Mouse (Mus musculus): Measurements from ENCODE around the gene Cebpa.
A peak's percentile ranks its signal among the peaks of the same experiment; 100 is the strongest.

Cebpa gene

DNA sequence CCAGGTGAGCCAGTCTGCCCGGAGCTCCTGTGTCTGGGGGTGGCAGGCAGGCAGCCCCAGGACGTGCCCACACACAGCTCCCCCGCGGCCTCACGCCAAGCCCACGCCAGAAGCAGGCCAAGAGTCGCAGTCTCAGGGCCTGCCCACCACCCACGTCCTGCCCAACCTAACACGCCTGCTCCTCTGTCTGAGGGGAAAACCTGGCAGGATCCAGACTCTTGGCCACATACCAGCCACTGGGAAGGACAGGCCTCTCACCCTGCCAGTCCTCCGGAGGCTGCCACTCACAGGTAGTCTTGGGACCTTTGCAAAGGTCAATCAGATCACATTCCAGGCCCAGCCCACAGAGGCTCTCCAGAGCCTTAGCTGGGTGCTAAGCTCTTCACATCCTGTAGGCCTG lies 27.2 kb downstream of the Cebpa start:
- DNase-seq (ENCODE audit: low read depth): no peak

DNA sequence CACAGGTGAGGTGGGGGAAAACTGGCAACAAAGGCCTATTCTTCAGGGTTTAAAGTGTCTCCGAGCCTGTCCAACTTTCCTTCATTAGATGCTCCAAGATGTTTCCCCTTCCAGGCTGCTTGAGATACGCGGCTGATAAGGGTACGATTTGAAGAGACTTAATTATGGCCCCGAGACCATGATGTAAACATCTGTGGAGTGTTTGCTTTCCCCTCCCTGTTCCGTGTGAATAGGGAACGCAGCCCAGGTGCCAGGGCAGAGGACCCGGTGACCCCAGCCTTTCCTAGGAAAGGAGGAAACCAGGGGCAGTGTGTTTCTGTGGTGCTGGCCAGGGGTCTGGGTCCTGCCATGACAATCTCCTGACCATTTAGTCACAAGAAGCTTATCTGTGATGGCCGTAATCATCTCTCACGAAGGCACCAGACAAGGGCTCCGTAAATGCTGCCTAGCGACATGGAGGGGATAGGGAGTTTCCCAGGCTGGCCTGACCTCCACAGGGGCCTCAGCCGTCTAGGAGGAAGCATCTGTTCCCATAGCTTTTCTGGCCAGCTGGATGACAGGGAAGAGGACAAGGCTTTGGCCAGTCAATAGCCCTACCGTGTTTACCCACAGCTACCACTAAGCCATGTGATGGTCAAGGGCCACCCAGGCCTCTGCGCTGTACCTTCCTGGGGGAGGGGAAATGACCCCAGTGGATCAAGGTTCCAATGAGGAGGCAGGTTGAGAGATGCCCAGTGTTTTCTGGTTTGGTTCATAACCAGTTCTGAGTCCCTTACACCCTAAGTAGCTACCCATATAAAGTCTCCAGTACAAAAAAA lies 30.7 kb downstream of the Cebpa start:
- no peak for DNase-seq (ENCODE audit: low read depth)

DNA sequence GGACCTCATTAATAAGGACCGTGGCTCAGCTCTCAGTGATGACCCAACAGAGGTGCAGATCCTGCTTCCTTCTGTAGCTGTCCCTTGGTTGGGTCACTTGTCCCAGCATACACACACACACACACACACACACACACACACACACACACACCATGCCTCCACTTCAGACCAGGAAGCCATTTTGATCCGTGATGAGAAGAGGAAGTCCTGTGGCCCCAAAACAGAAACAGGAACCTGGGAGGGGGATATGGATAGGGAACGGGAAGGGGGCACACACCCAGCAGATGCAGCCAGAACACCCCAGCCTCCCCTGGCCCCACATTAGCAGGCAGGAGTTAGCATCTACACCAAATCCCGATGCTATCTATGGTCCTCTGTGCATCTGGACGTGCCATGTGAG lies 31.8 kb downstream of the Cebpa start:
- no peak for DNase-seq (ENCODE audit: low read depth)

DNA sequence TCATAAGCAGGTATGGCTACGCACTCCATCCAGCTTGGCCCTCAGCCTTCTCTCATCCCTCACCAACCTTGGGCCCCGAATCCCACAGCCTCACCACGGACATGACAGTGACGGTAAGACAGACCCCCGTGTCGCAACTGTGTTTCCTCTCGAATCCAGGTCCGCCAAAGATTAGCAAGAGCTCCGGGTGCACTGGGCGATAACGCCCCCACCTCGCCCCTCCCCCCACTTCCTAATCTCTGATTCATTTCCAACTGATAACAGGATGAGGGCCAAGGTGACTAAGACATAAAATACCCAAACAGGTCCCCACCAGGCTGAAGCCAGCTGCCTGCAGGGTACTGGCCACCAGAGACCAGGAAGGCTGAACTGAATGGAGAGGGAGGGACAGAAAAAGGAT lies 35.4 kb downstream of the Cebpa start:
- DNase-seq (ENCODE audit: low read depth): no peak

DNA sequence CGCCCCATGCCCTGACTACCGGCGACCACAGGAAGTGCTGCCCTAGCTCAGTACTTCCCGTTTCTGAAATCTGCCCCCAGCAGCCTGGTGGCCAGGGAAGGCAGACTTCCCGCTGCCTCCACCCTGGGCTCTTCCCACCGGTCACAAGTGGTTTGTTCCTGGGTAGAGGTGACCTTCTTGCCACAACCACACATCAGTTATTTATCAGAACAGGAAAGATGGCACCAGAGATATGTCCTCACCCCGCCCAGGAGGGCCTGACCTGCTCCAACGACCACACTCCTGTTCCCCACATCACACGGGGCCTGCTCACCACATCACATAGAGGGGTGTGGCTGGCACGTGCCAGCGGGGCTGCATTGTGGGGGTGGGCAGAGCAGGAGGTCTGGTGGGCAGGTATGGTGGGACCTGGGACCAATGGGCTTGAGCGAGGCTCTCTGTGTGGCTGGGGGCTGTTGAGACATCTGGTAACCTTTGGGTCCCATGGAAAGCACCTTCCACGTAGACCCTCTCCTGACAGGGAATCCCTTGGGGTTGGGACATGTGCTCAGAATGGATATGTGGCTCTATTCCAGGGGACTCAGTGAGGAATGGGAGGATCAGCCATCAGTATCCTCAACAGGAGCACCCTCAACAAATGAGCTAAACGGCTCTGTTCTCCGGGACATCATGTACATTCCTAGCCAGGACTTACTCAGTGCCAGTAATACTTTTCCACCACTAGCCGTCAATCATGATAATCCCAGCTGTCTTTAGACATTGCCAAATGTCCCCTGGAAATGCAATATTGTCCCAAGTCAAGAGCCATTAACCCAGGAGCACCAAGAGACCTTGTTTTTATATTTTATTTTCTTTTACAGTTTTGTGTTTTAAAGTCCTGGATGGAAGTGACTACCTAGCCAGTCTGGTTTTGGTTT lies 37.7 kb downstream of the Cebpa start:
- no peak for DNase-seq (ENCODE audit: low read depth)

DNA sequence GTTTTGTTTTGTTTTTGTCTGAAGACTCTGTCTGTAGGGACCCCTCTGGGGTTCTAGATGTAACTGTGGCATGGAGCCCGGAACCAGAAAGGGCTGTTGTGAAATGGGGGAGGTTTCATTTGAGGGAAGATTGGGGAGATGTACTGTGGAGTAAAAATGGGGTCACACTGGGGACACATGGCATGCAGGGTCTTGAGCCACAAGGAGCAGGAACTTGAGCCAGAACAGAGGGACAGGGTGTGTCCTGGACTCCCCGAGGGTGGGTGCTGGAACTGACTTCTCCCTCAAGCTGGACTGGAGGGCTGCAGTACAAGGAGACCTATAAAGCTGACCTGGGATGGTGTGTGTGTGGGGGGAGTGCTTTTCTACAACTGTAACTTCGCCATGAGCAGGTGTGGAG lies 38.4 kb downstream of the Cebpa start:
- DNase-seq (ENCODE audit: low read depth): no peak

DNA sequence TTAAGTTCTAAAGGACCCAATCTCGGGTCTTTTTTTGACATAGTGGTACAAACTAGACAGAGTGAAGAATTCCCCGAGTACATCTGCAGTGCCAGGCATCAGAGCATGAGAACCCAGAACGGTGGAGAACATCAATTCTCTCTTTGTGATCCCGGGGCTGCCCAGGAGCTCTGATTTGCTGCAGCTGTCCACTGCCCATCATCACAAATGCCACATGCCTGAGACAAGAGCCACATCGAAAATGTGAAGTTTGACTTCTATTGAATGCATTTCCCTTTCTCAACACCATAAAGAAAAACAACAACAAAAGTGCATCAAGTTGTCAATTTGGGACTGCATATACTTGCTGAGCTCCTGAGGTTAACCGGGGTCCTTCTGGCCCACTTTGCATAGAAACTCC lies 43.4 kb downstream of the Cebpa start:
- no peak for DNase-seq (ENCODE audit: low read depth)

DNA sequence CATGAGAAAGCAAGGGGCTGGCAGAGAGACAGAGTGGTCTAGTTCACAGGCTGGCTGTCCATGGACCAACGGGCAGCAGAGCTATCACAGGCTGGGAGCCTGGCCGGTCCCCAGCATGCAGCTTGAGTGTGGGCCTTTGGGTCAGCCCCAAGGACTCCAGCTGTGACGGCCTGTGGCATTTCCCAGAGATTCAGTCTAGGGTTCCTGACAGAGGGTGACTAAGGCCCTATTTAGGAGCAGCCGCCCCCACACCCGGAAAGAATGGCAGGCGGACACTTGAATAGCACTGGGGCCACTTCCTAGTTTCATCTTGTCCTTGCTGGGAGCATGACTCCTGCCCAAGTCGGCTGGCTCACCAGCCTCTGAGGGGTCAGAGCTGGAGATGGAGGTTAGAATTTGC lies 44.5 kb downstream of the Cebpa start:
- DNase-seq (ENCODE audit: low read depth): no peak

DNA sequence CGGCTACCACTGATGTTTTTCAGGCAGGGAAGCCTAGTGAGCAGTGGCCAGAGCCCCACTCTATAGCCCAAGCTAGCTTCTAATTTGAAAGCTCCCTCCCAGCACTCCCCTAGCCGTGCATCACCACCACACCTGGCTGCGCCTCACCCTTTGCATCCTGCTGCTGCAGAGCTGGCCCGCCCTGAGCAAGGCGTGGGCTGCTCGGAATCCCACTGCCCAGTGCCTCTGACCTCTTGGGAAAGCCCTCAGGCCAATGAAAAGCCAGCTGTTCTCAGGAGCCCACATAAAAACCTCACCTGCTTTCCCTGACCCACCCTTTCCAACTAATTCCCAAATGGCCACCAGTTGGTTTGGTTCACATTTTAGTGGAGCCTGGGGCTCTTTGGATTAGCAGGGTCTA lies 45.0 kb downstream of the Cebpa start:
- DNase-seq (ENCODE audit: low read depth): no peak

DNA sequence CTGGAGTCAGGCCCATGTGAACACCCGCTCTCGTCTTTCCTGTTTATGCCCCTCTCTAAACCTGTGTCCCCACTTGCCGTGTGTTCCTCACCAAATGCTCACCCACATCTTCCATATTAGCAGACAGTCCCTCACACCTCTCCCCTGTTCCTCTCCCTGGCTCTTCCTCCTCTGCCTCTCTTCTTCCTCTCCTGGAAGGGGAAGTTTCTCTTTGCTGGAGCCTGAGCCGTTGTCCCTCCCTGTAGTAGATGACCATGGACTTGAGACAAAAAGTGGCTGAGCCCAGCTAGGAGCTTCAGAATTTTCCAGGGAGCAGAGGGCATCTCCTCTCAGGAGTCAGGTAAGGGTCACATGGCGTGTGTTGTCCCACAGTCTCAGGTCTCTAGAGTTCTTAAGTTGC lies 47.9 kb downstream of the Cebpa start:
- no peak for DNase-seq (ENCODE audit: low read depth)

DNA sequence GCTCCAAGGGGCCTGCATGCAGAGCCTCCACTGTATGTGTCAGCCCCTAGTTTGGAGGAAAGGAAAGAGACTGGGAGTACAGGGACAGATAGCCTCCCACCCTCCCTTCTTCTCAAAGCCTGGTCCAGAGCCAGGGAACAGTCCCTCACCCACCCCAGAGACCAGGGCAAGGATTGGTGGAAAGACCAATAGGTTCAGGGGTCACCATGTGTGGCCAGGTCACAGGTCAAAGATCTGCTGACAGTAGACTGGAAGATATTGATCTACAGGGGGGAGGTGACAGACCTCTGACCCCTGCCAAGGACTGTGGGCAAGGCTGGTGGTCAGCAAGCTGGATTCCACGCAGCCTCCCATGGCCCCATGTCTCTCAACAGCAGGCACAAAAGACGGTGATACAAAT lies 48.8 kb downstream of the Cebpa start:
- no peak for DNase-seq (ENCODE audit: low read depth)

DNA sequence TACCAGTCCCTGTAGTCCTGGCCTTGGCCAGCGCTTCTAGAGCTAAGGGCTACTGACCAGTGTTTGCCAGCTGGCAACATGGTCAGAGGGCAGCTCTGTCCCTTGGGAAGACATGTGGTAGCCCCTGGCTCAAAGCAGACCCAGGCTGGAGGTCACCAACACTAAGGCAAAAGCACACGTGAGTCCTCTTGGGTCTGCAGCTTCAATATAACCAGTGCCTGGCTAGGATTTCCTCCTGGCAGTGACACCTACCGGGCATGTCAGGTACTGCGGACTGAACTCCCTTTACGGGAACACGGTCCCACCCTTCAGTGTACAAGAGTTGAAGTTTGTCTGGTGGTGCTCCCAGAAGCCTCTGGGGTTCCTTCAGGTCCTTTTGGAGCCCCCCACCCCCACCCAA lies 50.2 kb downstream of the Cebpa start:
- DNase-seq (ENCODE audit: low read depth): peak; percentile 86
